Mouse (Mus musculus): ENCODE data around the gene Batf3.

- TF ChIP-seq CTCF (IDR thresholded peaks at IDR 0.05; ENCODE audit: low read depth, low read length) (no peak), POLR2A (IDR thresholded peaks at IDR 0.05; ENCODE audit: insufficient read depth, low read length) (no peak)
Observed at GRCm38 (mm10) chr1:191083230-191083629, 14.4 kb upstream of the Batf3 start.

Data from ES-Bruce4 (cell line).